Mouse (Mus musculus) heart, postnatal 0 days (tissue): ENCODE results near the gene Mapk9.

Experiments
- CTCF ChIP-seq: IDR thresholded peaks from 2 replicates; pipeline ENCODE4 v1.5.1; 2016; ENCODE audit warnings: antibody characterized with exemption, control low read depth, low read depth
- EP300 ChIP-seq: IDR thresholded peaks from 2 replicates; pipeline ENCODE4 v1.6.1; 2016; ENCODE audit warnings: antibody characterized with exemption, low read depth

GRCm38 (mm10) chr11:49893806-49894205 lies 47.3 kb downstream of the Mapk9 start:
- TF ChIP-seq CTCF (no peak), EP300 (no peak)
